Mouse (Mus musculus) midbrain, embryonic 10.5 days (tissue): ENCODE measurements around the gene Osbpl8. TPM values are rescaled to one million over a fixed set of nuclear protein-coding genes. Genes with fewer than 3 reads are reported as not detected.

Experiments used
- DNase-seq: peaks from one replicate; pipeline ENCODE4 v3.0.0-alpha.2; 2017; ENCODE audit warnings: low spot score
- H3K27ac ChIP-seq: fragments of 300-500 bp; sonication (generic); replicated peaks from 2 replicates; pipeline ENCODE4 v1.5.1; 2016; ENCODE audit warnings: mild to moderate bottlenecking
- H3K27me3 ChIP-seq: fragments of 300-500 bp; sonication (generic); 2 replicates; pipeline ENCODE4 v1.6.1; 2016; ENCODE audit warnings: low read depth, mild to moderate bottlenecking; ENCODE audit not compliant: poor library complexity, severe bottlenecking
- H3K36me3 ChIP-seq: fragments of 300-500 bp; sonication (generic); 2 replicates; pipeline ENCODE4 v1.6.1; 2016; ENCODE audit warnings: mild to moderate bottlenecking, moderate library complexity
- H3K4me1 ChIP-seq: fragments of 300-500 bp; sonication (generic); 2 replicates; pipeline ENCODE4 v1.6.1; 2016
- H3K4me3 ChIP-seq: fragments of 300-500 bp; sonication (generic); 2 replicates; pipeline ENCODE4 v1.5.1; 2016; ENCODE audit warnings: mild to moderate bottlenecking, moderate library complexity
- H3K9me3 ChIP-seq: fragments of 300-500 bp; sonication (generic); replicated peaks from 2 replicates; pipeline ENCODE4 v1.6.1; 2016; ENCODE audit warnings: mild to moderate bottlenecking
- WGBS: fragments of 180-500 bp; shearing (Covaris S2); methylation state at CpG from one replicate; pipeline ENCODE4 v1.1.7; 2016; 5-methylcytosine and 5-hydroxymethylcytosine counted together
- polyA plus RNA-seq: library from polyadenylated mRNA; unstranded; fragments of >200 nt; fragmentation: Nextera tagmentation; extraction: Ambion mirVana; gene quantifications from 2 replicates; pipeline ENCODE4 v1.2.1, GENCODE M21; 2016

Gene Osbpl8
- 7.6 and 10.6 TPM in 2 replicates for polyA plus RNA-seq

- Histone ChIP-seq H3K4me1 (peaks cover 18% of the 10 kb centered on the region), H3K27me3 (no peaks in the 10 kb centered on the region)
- under 1% methylated on average over 80 of the region's 84 CpGs for WGBS
Measured at GRCm38 (mm10) chr10:111164304-111165218, at the start of gene Osbpl8. Osbpl8 (plus strand) TSS chr10:111164752.

GRCm38 (mm10) chr10:111117198-111117845 is 47.2 kb upstream of the Osbpl8 start:
- Histone ChIP-seq H3K9me3 (no peaks in the 10 kb centered on the region), H3K27ac (no peak overlapping the region), H3K4me1 (peaks cover 10% of the 10 kb centered on the region), H3K27me3 (no peaks in the 10 kb centered on the region), H3K4me3 (no peak overlapping the region), H3K36me3 (no peaks in the 10 kb centered on the region)
- WGBS = 62% methylated on average over 7 of the region's 7 CpGs
- no peak for DNase-seq

More at GRCm38 (mm10) chr10:111164304-111165218, at the start of gene Osbpl8:
- Histone ChIP-seq H3K36me3 (no peaks in the 10 kb centered on the region), H3K4me3 (peak within 1 kb of the TSS; percentile 98), H3K27ac (peak within 1 kb of the TSS; percentile 93), H3K9me3 (no peaks in the 10 kb centered on the region)
- DNase-seq = peak; percentile 99

GRCm38 (mm10) chr10:111118292-111118691 is 46.3 kb upstream of the Osbpl8 start:
- H3K27ac ChIP-seq = no peak overlapping the region
- no peak overlapping the region for H3K4me3 ChIP-seq
- no peaks in the 10 kb centered on the region for H3K36me3 ChIP-seq
- H3K4me1 ChIP-seq = peaks cover 10% of the 10 kb centered on the region
- no peak for DNase-seq
- H3K27me3 ChIP-seq = no peaks in the 10 kb centered on the region
- 86% methylated on average over 9 of the region's 9 CpGs for WGBS
- H3K9me3 ChIP-seq = no peaks in the 10 kb centered on the region

- no peaks in the 10 kb centered on the region for H3K27me3 ChIP-seq
- no peak for DNase-seq
- H3K4me3 ChIP-seq = no peak overlapping the region
- H3K27ac ChIP-seq = no peak overlapping the region
- H3K36me3 ChIP-seq = no peaks in the 10 kb centered on the region
- H3K4me1 ChIP-seq = peaks cover 7% of the 10 kb centered on the region
- WGBS = 80% methylated on average over 3 of the region's 3 CpGs
- no peaks in the 10 kb centered on the region for H3K9me3 ChIP-seq
Measured at GRCm38 (mm10) chr10:111118991-111119650, 45.4 kb upstream of the Osbpl8 start.

GRCm38 (mm10) chr10:111119756-111120155 is 44.8 kb upstream of the Osbpl8 start:
- Histone ChIP-seq H3K4me3 (no peak overlapping the region), H3K27me3 (no peaks in the 10 kb centered on the region), H3K36me3 (no peaks in the 10 kb centered on the region), H3K9me3 (no peaks in the 10 kb centered on the region), H3K27ac (no peak overlapping the region), H3K4me1 (peaks cover 7% of the 10 kb centered on the region)
- no peak for DNase-seq

- H3K4me1 ChIP-seq = no peaks in the 10 kb centered on the region
- DNase-seq = no peak
- no peak overlapping the region for H3K4me3 ChIP-seq
- no peak overlapping the region for H3K27ac ChIP-seq
- H3K9me3 ChIP-seq = no peaks in the 10 kb centered on the region
- no peaks in the 10 kb centered on the region for H3K27me3 ChIP-seq
- no peaks in the 10 kb centered on the region for H3K36me3 ChIP-seq
- 85% methylated on average over 10 of the region's 10 CpGs for WGBS
Measured at GRCm38 (mm10) chr10:111122864-111123398, 41.6 kb upstream of the Osbpl8 start.

GRCm38 (mm10) chr10:111124175-111124574 is 40.4 kb upstream of the Osbpl8 start:
- no peaks in the 10 kb centered on the region for H3K27me3 ChIP-seq
- no peaks in the 10 kb centered on the region for H3K4me1 ChIP-seq
- H3K4me3 ChIP-seq = no peak overlapping the region
- H3K27ac ChIP-seq = no peak overlapping the region
- H3K36me3 ChIP-seq = no peaks in the 10 kb centered on the region
- DNase-seq = no peak
- 90% methylated on average over 7 of the region's 7 CpGs for WGBS
- no peaks in the 10 kb centered on the region for H3K9me3 ChIP-seq

- Histone ChIP-seq H3K4me1 (no peaks in the 10 kb centered on the region), H3K9me3 (no peaks in the 10 kb centered on the region), H3K27me3 (no peaks in the 10 kb centered on the region), H3K36me3 (no peaks in the 10 kb centered on the region), H3K27ac (no peak overlapping the region), H3K4me3 (no peak overlapping the region)
- 79% methylated on average over 1 of the region's 1 CpGs for WGBS
- no peak for DNase-seq
Measured at GRCm38 (mm10) chr10:111124767-111125315, 39.7 kb upstream of the Osbpl8 start.

GRCm38 (mm10) chr10:111127388-111127787 is 37.2 kb upstream of the Osbpl8 start:
- H3K4me3 ChIP-seq = no peak overlapping the region
- H3K9me3 ChIP-seq = no peaks in the 10 kb centered on the region
- DNase-seq = no peak
- H3K27me3 ChIP-seq = no peaks in the 10 kb centered on the region
- no peaks in the 10 kb centered on the region for H3K36me3 ChIP-seq
- 90% methylated on average over 10 of the region's 10 CpGs for WGBS
- no peak overlapping the region for H3K27ac ChIP-seq
- peaks cover 4% of the 10 kb centered on the region; the same call in 1 of the 2 replicates for H3K4me1 ChIP-seq

GRCm38 (mm10) chr10:111128493-111128892 is 36.1 kb upstream of the Osbpl8 start:
- no peaks in the 10 kb centered on the region for H3K36me3 ChIP-seq
- WGBS = 79% methylated on average over 3 of the region's 3 CpGs
- H3K4me1 ChIP-seq = peaks cover 4% of the 10 kb centered on the region; the same call in 1 of the 2 replicates
- H3K27ac ChIP-seq = no peak overlapping the region
- H3K27me3 ChIP-seq = no peaks in the 10 kb centered on the region
- H3K4me3 ChIP-seq = no peak overlapping the region
- no peak for DNase-seq
- H3K9me3 ChIP-seq = no peaks in the 10 kb centered on the region

- DNase-seq = no peak
- no peak overlapping the region for H3K27ac ChIP-seq
- no peaks in the 10 kb centered on the region for H3K36me3 ChIP-seq
- no peak overlapping the region for H3K4me3 ChIP-seq
- no peaks in the 10 kb centered on the region for H3K9me3 ChIP-seq
- no peaks in the 10 kb centered on the region for H3K27me3 ChIP-seq
- H3K4me1 ChIP-seq = peaks cover 4% of the 10 kb centered on the region; the same call in 1 of the 2 replicates
- 94% methylated on average over 15 of the region's 15 CpGs for WGBS
Measured at GRCm38 (mm10) chr10:111129867-111130620, 34.5 kb upstream of the Osbpl8 start.

GRCm38 (mm10) chr10:111130872-111131271 is 33.7 kb upstream of the Osbpl8 start:
- Histone ChIP-seq H3K27ac (no peak overlapping the region), H3K36me3 (no peaks in the 10 kb centered on the region), H3K9me3 (no peaks in the 10 kb centered on the region), H3K27me3 (no peaks in the 10 kb centered on the region), H3K4me3 (no peak overlapping the region), H3K4me1 (peaks cover 4% of the 10 kb centered on the region; the same call in 1 of the 2 replicates)
- no peak for DNase-seq
- 54% methylated on average over 3 of the region's 3 CpGs for WGBS
